Mouse (Mus musculus) hematopoietic stem cell, adult 5-6 weeks (primary cell): Measurements from ENCODE around the gene 2410004B18Rik. TPM values are rescaled to one million over a fixed set of nuclear protein-coding genes. Genes with fewer than 3 reads are reported as not detected.
"Not testable (repeated sequence)": the region's sequence is repeated elsewhere in the genome, so short reads cannot be mapped to it uniquely, and the experiment has no call there.

Experiments
- ATAC-seq, 2 experiments: fragments of 125-278 bp in 1 of 2; replicated peaks in 1 of 2; 2 replicates each; pipeline ENCODE4 v1.8.0; 2016 to 2017; ENCODE audit warnings: inconsistent platforms in 2 of 2, mild to moderate bottlenecking in 2 of 2, moderate number of reproducible peaks in 2 of 2, low read depth in 1 of 2, moderate TSS enrichment in 1 of 2; ENCODE audit not compliant: low FRiP score in 2 of 2, poor library complexity in 2 of 2, severe bottlenecking in 2 of 2, insufficient read depth in 1 of 2, low TSS enrichment in 1 of 2
- total RNA-seq: library from RNA; stranded (forward); fragments of 172-1452, 232-1000 nt; gene quantifications from 2 replicates; pipeline ENCODE4 v1.2.3, GENCODE M21; 2017

2410004B18Rik gene
- total RNA-seq, 1 experiment from 2014 or later, result 39.2 TPM

- ATAC-seq, result peak; percentile 55 to 71
These were observed 13.7 kb downstream of the 2410004B18Rik start for GRCm38 (mm10) chr3:145951287-145952165.

GRCm38 (mm10) chr3:145952945-145953344 lies 15.1 kb downstream of the 2410004B18Rik start:
- no peak for ATAC-seq

- ATAC-seq, result no peak
These were observed 15.6 kb downstream of the 2410004B18Rik start for GRCm38 (mm10) chr3:145953411-145953810.

GRCm38 (mm10) chr3:145959824-145960223 lies 22.0 kb downstream of the 2410004B18Rik start:
- ATAC-seq, result no peak

GRCm38 (mm10) chr3:145962411-145962810 lies 24.6 kb downstream of the 2410004B18Rik start:
- no peak for ATAC-seq

- ATAC-seq, result peak; percentile 50 to 57
These were observed 25.5 kb downstream of the 2410004B18Rik start for GRCm38 (mm10) chr3:145963101-145964017.

- ATAC-seq, result peak; percentile 88 to 90
These were observed 26.2 kb downstream of the 2410004B18Rik start for GRCm38 (mm10) chr3:145964018-145964387.

GRCm38 (mm10) chr3:145964473-145964872 lies 26.7 kb downstream of the 2410004B18Rik start:
- ATAC-seq, result peak in 1 of 2 experiments; percentile 25; a peak in 1 of 4 replicates

- not testable (repeated sequence) for ATAC-seq
These were observed 27.8 kb downstream of the 2410004B18Rik start for GRCm38 (mm10) chr3:145965583-145965982.

- no peak for ATAC-seq
These were observed 29.0 kb downstream of the 2410004B18Rik start for GRCm38 (mm10) chr3:145966806-145967205.

- ATAC-seq, result peak; percentile 96 to 97
These were observed 31.3 kb downstream of the 2410004B18Rik start for GRCm38 (mm10) chr3:145969031-145969501.

- no peak for ATAC-seq
These were observed 33.7 kb downstream of the 2410004B18Rik start for GRCm38 (mm10) chr3:145971501-145971900.

- no peak for ATAC-seq
These were observed 37.2 kb downstream of the 2410004B18Rik start for GRCm38 (mm10) chr3:145974986-145975385.

- no peak for ATAC-seq
These were observed 47.6 kb downstream of the 2410004B18Rik start for GRCm38 (mm10) chr3:145985333-145985925.

GRCm38 (mm10) chr3:145986317-145987001 lies 48.6 kb downstream of the 2410004B18Rik start:
- ATAC-seq, result no peak

GRCm38 (mm10) chr3:145987268-145987969 lies 49.6 kb downstream of the 2410004B18Rik start, which contains the start of gene Syde2:
Gene Syde2 (plus strand): TSS chr3:145987870.
- peak; percentile 40 to 42; a peak in 3 of 4 replicates for ATAC-seq
